Mouse (Mus musculus): ENCODE results near the gene Casp8ap2. TPM values are rescaled to one million over a fixed set of nuclear protein-coding genes. Genes with fewer than 3 reads are reported as not detected.
A peak's percentile ranks its signal among the peaks of the same experiment; 100 is the strongest.

The Casp8ap2 gene
- polyA plus RNA-seq, 1 experiment from 2014 or later: 70.1 TPM

- 15% methylated on average over 9 of the region's 9 CpGs for WGBS
- H3K9me3 ChIP-seq: no peaks in the 10 kb centered on the region
- H3K27ac ChIP-seq: no peak overlapping the region
- H3K4me1 ChIP-seq: 0 out of 2 replicates have a peak, but pooled peaks cover under 1% of the 10 kb centered on the region
- H3K9ac ChIP-seq: no peak overlapping the region
- ATAC-seq (ENCODE audit: insufficient number of reproducible peaks, insufficient read depth, low FRiP score, low TSS enrichment): no peak
- no peak overlapping the region for H3K4me3 ChIP-seq
- no peaks in the 10 kb centered on the region for H3K36me3 ChIP-seq
- no peak overlapping the region for H3K4me2 ChIP-seq (replicated peaks)
- H3K27me3 ChIP-seq: no peaks in the 10 kb centered on the region
Observed at GRCm38 (mm10) chr4:32586596-32586995, 28.7 kb upstream of the Casp8ap2 start.

DNA sequence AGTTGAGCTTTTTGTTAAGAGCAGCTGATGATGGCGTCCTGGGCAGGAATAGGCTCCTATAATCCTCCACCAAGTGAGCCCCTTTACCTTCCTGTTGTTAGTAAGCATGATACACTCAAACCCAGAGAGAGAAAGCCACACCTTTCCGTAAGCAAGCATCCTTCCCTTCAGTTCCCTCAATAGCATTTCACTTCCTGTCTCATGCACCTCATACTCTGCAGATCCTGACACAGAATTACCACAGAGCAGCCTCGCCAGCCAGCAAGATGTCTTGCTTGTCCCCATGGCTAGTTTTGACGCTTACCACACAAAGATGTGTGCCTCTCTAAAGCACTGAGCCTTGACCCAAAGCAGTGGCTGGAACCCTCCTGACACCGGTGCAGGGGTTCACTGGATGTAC, 27.7 kb upstream of the Casp8ap2 start:
- WGBS: 88% methylated on average over 5 of the region's 5 CpGs
- Histone ChIP-seq H3K9me3 (no peaks in the 10 kb centered on the region), H3K27me3 (no peaks in the 10 kb centered on the region), H3K4me3 (no peak overlapping the region), H3K4me2 (replicated peaks) (no peak overlapping the region), H3K4me1 (no peaks in the 10 kb centered on the region), H3K9ac (no peak overlapping the region), H3K27ac (no peak overlapping the region), H3K36me3 (no peaks in the 10 kb centered on the region)
- no peak for ATAC-seq (ENCODE audit: insufficient number of reproducible peaks, insufficient read depth, low FRiP score, low TSS enrichment)

DNA sequence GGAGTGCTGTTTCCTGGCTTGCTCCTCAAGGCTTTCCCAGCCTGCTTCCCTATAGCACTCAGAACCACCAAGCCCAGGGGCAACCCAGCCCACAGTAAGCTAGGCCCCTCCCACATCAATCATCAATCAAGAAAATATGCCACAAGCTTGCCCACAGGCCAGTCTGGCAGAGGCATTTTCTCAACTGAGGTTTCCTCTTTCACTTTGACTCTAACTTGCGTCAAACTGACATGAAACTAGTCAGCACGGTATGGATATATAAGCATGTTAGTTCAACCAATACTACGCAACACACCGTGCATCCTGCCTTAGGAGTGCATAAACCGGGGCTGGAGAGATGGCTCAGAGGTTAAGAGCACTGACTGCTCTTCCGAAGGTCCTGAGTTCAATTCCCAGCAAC, 27.0 kb upstream of the Casp8ap2 start:
- H3K9me3 ChIP-seq: no peaks in the 10 kb centered on the region
- H3K36me3 ChIP-seq: no peaks in the 10 kb centered on the region
- no peak overlapping the region for H3K4me2 ChIP-seq (replicated peaks)
- no peaks in the 10 kb centered on the region for H3K27me3 ChIP-seq
- no peaks in the 10 kb centered on the region for H3K4me1 ChIP-seq
- ATAC-seq (ENCODE audit: insufficient number of reproducible peaks, insufficient read depth, low FRiP score, low TSS enrichment): no peak
- H3K9ac ChIP-seq: no peak overlapping the region
- no peak overlapping the region for H3K27ac ChIP-seq
- no peak overlapping the region for H3K4me3 ChIP-seq
- WGBS: 76% methylated on average over 6 of the region's 6 CpGs

DNA sequence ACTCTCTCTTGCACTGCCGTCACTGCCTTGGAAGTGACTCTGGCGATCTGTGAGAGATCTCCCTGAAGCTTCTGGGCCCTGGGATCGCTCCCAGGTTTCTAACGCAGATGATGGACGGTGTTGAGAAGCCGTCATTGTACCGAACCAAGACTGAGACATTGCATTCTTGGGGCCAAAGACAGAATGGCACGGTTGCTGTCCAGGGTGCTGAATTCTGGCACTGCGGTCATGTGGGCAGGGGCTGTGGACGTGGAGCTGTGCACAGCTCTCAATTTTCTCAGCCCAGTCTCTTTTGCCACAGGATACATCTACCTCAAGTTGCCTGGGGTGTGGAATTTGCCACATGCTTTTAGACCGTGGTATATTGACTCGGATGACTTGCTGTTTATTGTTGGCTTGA, 14.1 kb upstream of the Casp8ap2 start:
- ATAC-seq (ENCODE audit: insufficient number of reproducible peaks, insufficient read depth, low FRiP score, low TSS enrichment): no peak
- Histone ChIP-seq H3K4me2 (replicated peaks) (no peak overlapping the region), H3K9ac (no peak overlapping the region), H3K27me3 (no peaks in the 10 kb centered on the region), H3K27ac (no peak overlapping the region), H3K36me3 (no peaks in the 10 kb centered on the region), H3K4me1 (no peaks in the 10 kb centered on the region), H3K9me3 (no peaks in the 10 kb centered on the region), H3K4me3 (no peak overlapping the region)
- 23% methylated on average over 12 of the region's 12 CpGs for WGBS

DNA sequence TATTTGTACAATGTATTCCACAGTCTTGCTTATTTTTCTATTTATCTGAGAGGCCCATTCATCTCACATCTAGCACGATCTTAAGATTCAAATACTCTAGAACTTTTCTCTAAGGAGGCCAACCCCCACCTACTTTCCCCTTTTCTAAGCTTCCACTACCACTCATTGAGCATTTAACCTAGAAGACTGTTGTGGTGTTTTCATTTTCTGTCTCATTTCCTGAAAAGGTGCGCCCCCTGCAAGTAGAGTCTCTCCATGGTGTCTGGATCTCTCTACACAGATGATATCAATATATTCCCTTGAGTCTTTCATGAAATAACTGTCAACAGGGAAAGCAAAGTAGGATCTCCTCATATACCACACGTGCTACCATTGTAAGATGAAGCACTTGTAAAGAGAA, 12.6 kb upstream of the Casp8ap2 start, which contains the start of gene Gja10:
TSS of gene Gja10 (minus strand) at position 101 of the 400 bp plus-strand sequence.
- H3K27me3 ChIP-seq: no peaks in the 10 kb centered on the region
- H3K9me3 ChIP-seq: no peaks in the 10 kb centered on the region
- no peak for ATAC-seq (ENCODE audit: insufficient number of reproducible peaks, insufficient read depth, low FRiP score, low TSS enrichment)
- H3K4me2 ChIP-seq (replicated peaks): no peak within 1 kb of the TSS
- WGBS: 63% methylated on average over 3 of the region's 3 CpGs
- H3K4me3 ChIP-seq: no peak within 1 kb of the TSS
- no peak within 1 kb of the TSS for H3K9ac ChIP-seq
- no peaks in the 10 kb centered on the region for H3K36me3 ChIP-seq
- H3K4me1 ChIP-seq: no peaks in the 10 kb centered on the region
- no peak within 1 kb of the TSS for H3K27ac ChIP-seq

DNA sequence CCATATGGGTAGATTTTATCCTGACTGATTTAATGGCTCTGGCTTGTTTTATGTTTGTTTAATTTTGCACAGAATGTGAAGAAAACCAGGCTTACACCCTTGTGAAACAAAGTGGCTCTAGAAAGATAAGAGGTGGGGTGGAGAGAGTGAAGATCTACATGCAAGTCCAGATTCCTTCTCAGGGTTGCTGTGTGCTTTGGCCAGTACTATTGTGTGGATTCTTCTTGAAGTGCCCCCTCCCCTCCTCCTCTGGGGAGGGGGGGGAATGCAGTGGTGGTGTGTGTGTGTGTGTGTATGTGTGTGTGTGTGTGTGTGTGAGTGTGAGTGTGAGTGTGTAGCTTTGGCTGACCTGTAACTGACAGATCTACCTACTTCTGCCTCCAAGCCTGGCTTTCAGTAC, 6.4 kb downstream of the Casp8ap2 start:
- no peak for ATAC-seq (ENCODE audit: insufficient number of reproducible peaks, insufficient read depth, low FRiP score, low TSS enrichment)
- no peak overlapping the region for H3K9ac ChIP-seq
- H3K9me3 ChIP-seq: no peaks in the 10 kb centered on the region
- H3K4me3 ChIP-seq: no peak overlapping the region
- H3K27ac ChIP-seq: no peak overlapping the region
- no peaks in the 10 kb centered on the region for H3K27me3 ChIP-seq
- peaks cover 7% of the 10 kb centered on the region for H3K4me1 ChIP-seq
- no peak overlapping the region for H3K4me2 ChIP-seq (replicated peaks)
- peaks cover 6% of the 10 kb centered on the region; the same call in 1 of the 2 replicates for H3K36me3 ChIP-seq

DNA sequence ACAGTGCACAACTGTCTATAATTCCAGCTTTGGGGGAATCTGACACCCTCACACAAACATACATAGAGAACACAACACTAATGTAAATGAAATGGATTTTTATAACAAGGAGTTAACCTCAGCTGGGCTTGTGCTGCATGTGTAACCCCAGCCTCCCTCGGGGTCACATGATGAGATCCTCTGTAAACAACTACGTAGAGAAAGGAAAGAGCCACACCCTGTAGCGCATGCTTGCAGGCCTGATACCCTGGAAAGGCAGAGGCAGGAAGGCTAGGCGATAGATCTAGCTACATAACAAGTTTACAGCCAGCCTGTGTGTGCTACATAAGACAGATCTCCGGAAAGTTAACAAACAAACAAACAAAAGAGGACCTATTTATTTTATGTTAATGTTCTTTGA, 36.4 kb downstream of the Casp8ap2 start:
- H3K36me3 ChIP-seq: peaks cover 31% of the 10 kb centered on the region
- H3K4me3 ChIP-seq: no peak overlapping the region
- no peaks in the 10 kb centered on the region for H3K9me3 ChIP-seq
- H3K4me2 ChIP-seq (replicated peaks): no peak overlapping the region
- H3K27ac ChIP-seq: no peak overlapping the region
- no peak overlapping the region for H3K9ac ChIP-seq
- no peaks in the 10 kb centered on the region for H3K27me3 ChIP-seq
- WGBS: 73% methylated on average over 5 of the region's 5 CpGs
- ATAC-seq (ENCODE audit: insufficient number of reproducible peaks, insufficient read depth, low FRiP score, low TSS enrichment): no peak
- H3K4me1 ChIP-seq: no peaks in the 10 kb centered on the region

GRCm38 (mm10) chr4:32656146-32656904, 41.1 kb downstream of the Casp8ap2 start:
- WGBS: 48% methylated on average over 11 of the region's 11 CpGs
- H3K36me3 ChIP-seq: peaks cover 13% of the 10 kb centered on the region
- peak overlapping the region; percentile 18; the same call in 1 of the 2 replicates for H3K27ac ChIP-seq
- H3K4me1 ChIP-seq: peaks cover 6% of the 10 kb centered on the region; the same call in 1 of the 2 replicates
- H3K4me3 ChIP-seq: peak overlapping the region; percentile 98
- peak overlapping the region; percentile 59 for H3K4me2 ChIP-seq (replicated peaks)
- no peaks in the 10 kb centered on the region for H3K9me3 ChIP-seq
- no peak for ATAC-seq (ENCODE audit: insufficient number of reproducible peaks, insufficient read depth, low FRiP score, low TSS enrichment)
- H3K9ac ChIP-seq: peak overlapping the region; percentile 57
- H3K27me3 ChIP-seq: no peaks in the 10 kb centered on the region

GRCm38 (mm10) chr4:32656918-32657662, 41.8 kb downstream of the Casp8ap2 start, which contains the start of gene Mdn1:
TSS of gene Mdn1 (plus strand) at chr4:32657119.
- H3K9me3 ChIP-seq: no peaks in the 10 kb centered on the region
- peak within 1 kb of the TSS; percentile 18; the same call in 1 of the 2 replicates for H3K27ac ChIP-seq
- H3K9ac ChIP-seq: peak within 1 kb of the TSS; percentile 57
- H3K36me3 ChIP-seq: peaks cover 13% of the 10 kb centered on the region
- peaks cover 6% of the 10 kb centered on the region; the same call in 1 of the 2 replicates for H3K4me1 ChIP-seq
- H3K4me3 ChIP-seq: peak within 1 kb of the TSS; percentile 98
- peak within 1 kb of the TSS; percentile 59 for H3K4me2 ChIP-seq (replicated peaks)
- peak; percentile 61 for ATAC-seq (ENCODE audit: insufficient number of reproducible peaks, insufficient read depth, low FRiP score, low TSS enrichment)
- no peaks in the 10 kb centered on the region for H3K27me3 ChIP-seq
- under 1% methylated on average over 68 of the region's 68 CpGs for WGBS

GRCm38 (mm10) chr4:32665843-32666242, 50.6 kb downstream of the Casp8ap2 start:
- Histone ChIP-seq H3K27ac (no peak overlapping the region), H3K9me3 (no peaks in the 10 kb centered on the region), H3K4me3 (no peak overlapping the region), H3K36me3 (peaks cover 53% of the 10 kb centered on the region), H3K27me3 (no peaks in the 10 kb centered on the region), H3K9ac (no peak overlapping the region), H3K4me1 (no peaks in the 10 kb centered on the region), H3K4me2 (replicated peaks) (no peak overlapping the region)
- no peak for ATAC-seq (ENCODE audit: insufficient number of reproducible peaks, insufficient read depth, low FRiP score, low TSS enrichment)
- 89% methylated on average over 4 of the region's 4 CpGs for WGBS

GRCm38 (mm10) chr4:32668291-32668690, 53.0 kb downstream of the Casp8ap2 start:
- peaks cover 63% of the 10 kb centered on the region for H3K36me3 ChIP-seq
- no peaks in the 10 kb centered on the region for H3K9me3 ChIP-seq
- no peak overlapping the region for H3K4me3 ChIP-seq
- H3K27me3 ChIP-seq: no peaks in the 10 kb centered on the region
- ATAC-seq (ENCODE audit: insufficient number of reproducible peaks, insufficient read depth, low FRiP score, low TSS enrichment): no peak
- H3K9ac ChIP-seq: no peak overlapping the region
- H3K27ac ChIP-seq: no peak overlapping the region
- 91% methylated on average over 1 of the region's 1 CpGs for WGBS
- H3K4me1 ChIP-seq: no peaks in the 10 kb centered on the region
- no peak overlapping the region for H3K4me2 ChIP-seq (replicated peaks)

DNA sequence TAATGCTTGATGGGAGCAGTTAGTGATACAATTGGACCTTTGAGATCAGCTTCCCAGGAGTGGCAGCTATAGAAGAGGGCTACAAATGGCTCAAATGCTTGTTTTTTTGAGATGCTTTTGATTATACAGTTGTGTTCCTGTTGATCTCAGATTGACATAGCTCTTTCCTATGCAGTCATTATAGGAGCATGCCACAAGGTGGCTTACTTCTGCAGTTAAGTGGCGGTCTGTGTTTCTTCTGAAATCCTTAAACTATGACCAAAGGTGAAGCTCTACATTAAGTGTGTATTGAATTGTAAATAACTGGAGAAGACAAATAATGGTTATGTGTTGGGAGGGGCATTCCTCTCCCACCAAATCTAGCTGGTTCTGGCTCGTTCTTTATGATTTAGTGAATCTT, 54.6 kb downstream of the Casp8ap2 start:
- Histone ChIP-seq H3K27me3 (no peaks in the 10 kb centered on the region), H3K36me3 (peaks cover 61% of the 10 kb centered on the region), H3K4me3 (no peak overlapping the region), H3K4me2 (replicated peaks) (no peak overlapping the region), H3K9me3 (no peaks in the 10 kb centered on the region), H3K27ac (no peak overlapping the region), H3K9ac (no peak overlapping the region), H3K4me1 (no peaks in the 10 kb centered on the region)
- 95% methylated on average over 2 of the region's 2 CpGs for WGBS
- no peak for ATAC-seq (ENCODE audit: insufficient number of reproducible peaks, insufficient read depth, low FRiP score, low TSS enrichment)

Data from embryonic facial prominence, embryonic 12.5 days (tissue).